Mouse (Mus musculus) brain, adult 10 weeks (tissue): ENCODE results near the gene Ntn5. TPM values are rescaled to one million over a fixed set of nuclear protein-coding genes. Genes with fewer than 3 reads are reported as not detected.

Source experiments
- polyA plus RNA-seq: library from polyadenylated mRNA; stranded (reverse); fragments of 350-450 nt; fragmentation: Illumina TruSeq; extraction: RNeasy Lipid Tissue Mini Kit (QIAGEN cat#74804); gene quantifications from one replicate; pipeline ENCODE4 v1.2.3, GENCODE M21; 2015; ENCODE audit warnings: low read depth, low replicate concordance

Gene Ntn5
- polyA plus RNA-seq = 5.4 TPM

GRCm38 (mm10) chr7:45683396-45684050 is at the start of gene Ntn5:
Gene Ntn5, plus strand, starts transcription at chr7:45684022.

GRCm38 (mm10) chr7:45639561-45640027 is 44.2 kb upstream of the Ntn5 start, which contains the start of gene Mamstr:
Gene Mamstr, plus strand, starts transcription at chr7:45639977.

GRCm38 (mm10) chr7:45666161-45666560 is 17.7 kb upstream of the Ntn5 start, which contains the start of gene Fut2:
Gene Fut2, minus strand, starts transcription at chr7:45666394.

GRCm38 (mm10) chr7:45693921-45694591 is 10.2 kb downstream of the Ntn5 start, which contains the start of gene Sec1:
Gene Sec1, minus strand, starts transcription at chr7:45694402.

GRCm38 (mm10) chr7:45699523-45700141 is 15.8 kb downstream of the Ntn5 start, which contains the start of gene Car11:
Gene Car11, plus strand, starts transcription at chr7:45699843.

GRCm38 (mm10) chr7:45704730-45705442 is 21.1 kb downstream of the Ntn5 start, which contains the start of gene Dbp:
Gene Dbp, plus strand, starts transcription at chr7:45705088.

GRCm38 (mm10) chr7:45715090-45715708 is 31.4 kb downstream of the Ntn5 start, which contains the start of gene Rpl18:
Gene Rpl18, plus strand, starts transcription at chr7:45715457.

GRCm38 (mm10) chr7:45717918-45718297 is 34.1 kb downstream of the Ntn5 start, which contains the start of gene Sphk2:
Gene Sphk2, minus strand, starts transcription at chr7:45718002.

GRCm38 (mm10) chr7:45720413-45721233 is 36.8 kb downstream of the Ntn5 start, which contains the start of gene Fam83e:
Gene Fam83e, plus strand, starts transcription at chr7:45721212.

GRCm38 (mm10) chr7:45725713-45726112 is 41.9 kb downstream of the Ntn5 start, which contains the start of gene Spaca4:
Gene Spaca4, minus strand, starts transcription at chr7:45725813.

Other genes with a start within 250 kb of the Ntn5 start
- gene Gys1, start 249.2 kb upstream of the Ntn5 start, polyA plus RNA-seq = 14.8 TPM
- 40.3 TPM for gene Ruvbl2, start 245.9 kb upstream of the Ntn5 start, polyA plus RNA-seq
- 586 TPM for gene Ftl1, start 224.1 kb upstream of the Ntn5 start, polyA plus RNA-seq
- gene Bax, start 217.1 kb upstream of the Ntn5 start, polyA plus RNA-seq = 77.2 TPM
- 0.27 TPM for gene Tulp2, start 202.1 kb upstream of the Ntn5 start, polyA plus RNA-seq
- gene Gm45808, start 197.2 kb upstream of the Ntn5 start, polyA plus RNA-seq = not detected
- 6.1 TPM for gene Dhdh, start 195.2 kb upstream of the Ntn5 start, polyA plus RNA-seq
- gene Nucb1, start 173.6 kb upstream of the Ntn5 start, polyA plus RNA-seq = 90.0 TPM
- gene Ppp1r15a, start 157.8 kb upstream of the Ntn5 start, polyA plus RNA-seq = 17.3 TPM
- 2.7 TPM for gene Plekha4, start 157.7 kb upstream of the Ntn5 start, polyA plus RNA-seq
- not detected for gene Hsd17b14, start 129.1 kb upstream of the Ntn5 start, polyA plus RNA-seq
- gene Bcat2, start 113.9 kb upstream of the Ntn5 start, polyA plus RNA-seq = 17.1 TPM
- not detected for gene Fgf21, start 68.5 kb upstream of the Ntn5 start, polyA plus RNA-seq
- not detected for gene Fut1, start 66.7 kb upstream of the Ntn5 start, polyA plus RNA-seq
- not detected for gene Izumo1, start 62.2 kb upstream of the Ntn5 start, polyA plus RNA-seq
- gene Rasip1, start 56.5 kb upstream of the Ntn5 start, polyA plus RNA-seq = 4.0 TPM
- 4.0 TPM for gene Mamstr, start 44.0 kb upstream of the Ntn5 start, polyA plus RNA-seq
- 0.31 TPM for gene Fut2, start 17.6 kb upstream of the Ntn5 start, polyA plus RNA-seq
- gene Sec1, start 10.4 kb downstream of the Ntn5 start, polyA plus RNA-seq = 1.1 TPM
- gene Car11, start 15.8 kb downstream of the Ntn5 start, polyA plus RNA-seq = 234 TPM
- 80.7 TPM for gene Dbp, start 21.1 kb downstream of the Ntn5 start, polyA plus RNA-seq
- 458 TPM for gene Rpl18, start 31.4 kb downstream of the Ntn5 start, polyA plus RNA-seq
- 18.2 TPM for gene Sphk2, start 34.0 kb downstream of the Ntn5 start, polyA plus RNA-seq
- not detected for gene Fam83e, start 37.2 kb downstream of the Ntn5 start, polyA plus RNA-seq
- gene Spaca4, start 41.8 kb downstream of the Ntn5 start, polyA plus RNA-seq = not detected
- 101 TPM for gene Lmtk3, start 99.7 kb downstream of the Ntn5 start, polyA plus RNA-seq
- 17.1 TPM for gene Sult2b1, start 100.6 kb downstream of the Ntn5 start, polyA plus RNA-seq
- 173 TPM for gene Cyth2, start 130.6 kb downstream of the Ntn5 start, polyA plus RNA-seq
- 2.9 TPM for gene Kcnj14, start 140.8 kb downstream of the Ntn5 start, polyA plus RNA-seq
- 15.6 TPM for gene Grwd1, start 146.9 kb downstream of the Ntn5 start, polyA plus RNA-seq
- gene Kdelr1, start 188.8 kb downstream of the Ntn5 start, polyA plus RNA-seq = 88.2 TPM
- 7.3 TPM for gene Grin2d, start 194.4 kb downstream of the Ntn5 start, polyA plus RNA-seq
- gene Syngr4, start 212.7 kb downstream of the Ntn5 start, polyA plus RNA-seq = not detected
- gene Tmem143, start 212.9 kb downstream of the Ntn5 start, polyA plus RNA-seq = 23.1 TPM
- gene Emp3, start 237.4 kb downstream of the Ntn5 start, polyA plus RNA-seq = 3.6 TPM
- gene Ccdc114, start 240.1 kb downstream of the Ntn5 start, polyA plus RNA-seq = 2.9 TPM